Mouse (Mus musculus): Measurements from ENCODE around the gene Gm9513.

- no peak for TF ChIP-seq POLR2A (IDR thresholded peaks at IDR 0.05; ENCODE audit: borderline replicate concordance, extremely low read depth, insufficient read depth, insufficient read length, poor library complexity, severe bottlenecking)
- TF ChIP-seq CTCF (IDR thresholded peaks at IDR 0.05; ENCODE audit: borderline replicate concordance, extremely low read depth, insufficient read depth, insufficient read length), result no peak
These were observed 28.8 kb downstream of the Gm9513 start for GRCm38 (mm10) chr9:36504211-36504610.
